Mouse (Mus musculus) thymus, adult 2 months (tissue): ENCODE data around the gene Atg10. TPM values are rescaled to one million over a fixed set of nuclear protein-coding genes. Genes with fewer than 3 reads are reported as not detected.

Experiments
- DNase-seq: peaks from one replicate; pipeline ENCODE4 v3.0.0; 2021
- H3K27ac ChIP-seq: fragments of 200-500 bp; 2 replicates; pipeline ENCODE4 v1.5.1; 2012; ENCODE audit warnings: low read length, control low read depth; ENCODE audit not compliant: control insufficient read depth, insufficient read depth
- H3K27me3 ChIP-seq: fragments of 200-500 bp; 2 replicates; pipeline ENCODE4 v1.6.1; 2012; ENCODE audit warnings: mild to moderate bottlenecking, low read length, moderate library complexity, mixed read lengths; ENCODE audit not compliant: control insufficient read depth, insufficient read depth
- H3K36me3 ChIP-seq: fragments of 200-500 bp; 2 replicates; pipeline ENCODE4 v1.6.1; 2012; ENCODE audit warnings: mild to moderate bottlenecking, low read length, moderate library complexity; ENCODE audit not compliant: control insufficient read depth, insufficient read depth
- H3K4me1 ChIP-seq: fragments of 200-500 bp; replicated peaks from 2 replicates; pipeline ENCODE4 v1.6.1; 2012; ENCODE audit warnings: low read length; ENCODE audit not compliant: control insufficient read depth, insufficient read depth
- H3K4me3 ChIP-seq: fragments of 200-500 bp; 2 replicates; pipeline ENCODE4 v1.5.1; 2012; ENCODE audit warnings: mild to moderate bottlenecking, low read length, control low read depth, moderate library complexity; ENCODE audit not compliant: control insufficient read depth, insufficient read depth
- CTCF ChIP-seq: fragments of 200-500 bp; IDR thresholded peaks from 2 replicates; pipeline ENCODE4 v1.5.1; 2012; ENCODE audit warnings: mild to moderate bottlenecking, control low read depth, low read length, moderate library complexity, borderline replicate concordance; ENCODE audit not compliant: control insufficient read depth, poor library complexity, insufficient read depth; ENCODE audit errors: extremely low read depth
- POLR2A ChIP-seq: fragments of 200-500 bp; IDR thresholded peaks from 2 replicates; pipeline ENCODE4 v1.6.1; 2012; ENCODE audit warnings: mild to moderate bottlenecking, low read length, control low read depth, moderate library complexity; ENCODE audit not compliant: control insufficient read depth, poor library complexity, insufficient read depth; ENCODE audit errors: extremely low read depth
- WGBS: fragments of 180-500 bp; shearing (Covaris S2); methylation state at CpG from one replicate; pipeline ENCODE4 v1.1.7; 2018; 5-methylcytosine and 5-hydroxymethylcytosine counted together
- polyA plus RNA-seq: library from polyadenylated mRNA; depleted of rRNA; stranded (reverse); fragments of >200 nt; gene quantifications from 2 replicates; pipeline ENCODE4 v1.2.3, GENCODE M21; 2012

The Atg10 gene
- polyA plus RNA-seq, 1 experiment = 1.4 TPM

DNA sequence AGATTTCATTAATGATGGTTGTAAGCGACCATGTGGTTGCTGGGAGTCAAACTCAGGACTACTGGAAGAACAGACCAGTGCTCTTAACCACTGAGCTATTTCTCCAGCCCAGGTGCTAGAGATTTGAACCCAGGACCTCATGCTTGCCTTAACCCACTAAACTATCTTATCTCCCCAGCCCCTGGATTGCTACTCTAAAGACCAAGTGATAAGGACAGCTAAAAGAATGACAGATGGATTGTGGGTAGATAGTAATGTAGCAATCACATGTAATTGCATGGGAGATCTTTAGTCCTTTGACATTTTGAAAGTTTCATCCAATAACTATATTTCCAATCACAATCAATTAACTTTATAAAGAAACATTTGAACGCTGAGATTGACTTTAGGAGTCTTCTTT, 13.1 kb upstream of the Atg10 start:
- Histone ChIP-seq H3K4me1 (no peaks in the 10 kb centered on the region), H3K27me3 (no peaks in the 10 kb centered on the region), H3K27ac (no peak overlapping the region), H3K36me3 (no peaks in the 10 kb centered on the region), H3K4me3 (no peak overlapping the region)
- TF ChIP-seq CTCF (no peak), POLR2A (no peak)
- no peak for DNase-seq
- 91% methylated on average over 2 of the region's 2 CpGs for whole genome bisulfite sequencing

DNA sequence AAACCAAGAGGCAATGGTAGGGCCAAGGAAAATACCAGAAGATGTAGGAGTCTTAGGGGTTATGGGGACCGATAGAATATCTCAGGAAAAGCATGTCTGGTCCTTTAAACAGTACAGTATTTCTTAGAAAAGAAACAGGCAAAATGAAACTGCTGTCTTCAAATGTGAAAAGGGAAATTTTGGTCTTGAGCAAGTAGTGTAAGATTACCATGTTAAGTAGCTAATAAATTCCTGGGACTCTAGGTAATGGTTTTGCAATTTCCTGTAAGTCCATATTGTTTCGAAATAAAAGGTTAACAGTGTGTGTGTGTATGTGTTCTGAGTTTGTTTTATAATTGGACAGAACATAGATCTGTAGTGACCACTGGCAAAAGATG, 658 bp upstream of the Atg10 start:
- DNase-seq = no peak
- H3K36me3 ChIP-seq = no peaks in the 10 kb centered on the region
- H3K27me3 ChIP-seq = no peaks in the 10 kb centered on the region
- WGBS = 66% methylated on average over 2 of the region's 2 CpGs
- TF ChIP-seq CTCF (no peak), POLR2A (no peak)
- peaks cover 2% of the 10 kb centered on the region; the same call in 1 of the 2 replicates for H3K4me1 ChIP-seq
- H3K4me3 ChIP-seq = no peak overlapping the region; the same call in 1 of the 2 replicates
- no peak overlapping the region for H3K27ac ChIP-seq

DNA sequence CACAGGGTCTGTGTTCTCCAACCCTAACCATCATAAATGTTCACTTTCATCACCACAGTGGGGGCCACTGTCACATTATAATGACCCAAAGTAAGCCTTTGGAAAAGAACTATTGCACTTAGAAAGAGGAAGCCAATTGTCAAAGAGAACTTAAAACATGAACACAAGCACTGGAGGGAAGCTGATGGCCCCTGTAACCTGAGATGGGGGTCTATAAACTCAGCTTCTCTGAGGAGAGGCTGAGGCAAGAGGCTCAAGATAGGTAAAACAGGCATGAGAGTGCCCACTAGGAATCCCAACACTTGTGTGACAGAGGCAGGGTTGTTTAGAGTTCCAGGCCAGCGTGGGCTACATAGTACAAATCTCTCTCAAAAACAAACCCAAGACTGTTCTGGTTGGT, 705 bp downstream of the Atg10 start:
- Histone ChIP-seq H3K36me3 (no peaks in the 10 kb centered on the region), H3K27me3 (no peaks in the 10 kb centered on the region), H3K4me1 (peaks cover 2% of the 10 kb centered on the region; the same call in 1 of the 2 replicates), H3K27ac (no peak overlapping the region), H3K4me3 (no peak overlapping the region)
- no peak for TF ChIP-seq CTCF
- no peak for TF ChIP-seq POLR2A
- 85% methylated on average over 1 of the region's 1 CpGs for WGBS
- DNase-seq = no peak

DNA sequence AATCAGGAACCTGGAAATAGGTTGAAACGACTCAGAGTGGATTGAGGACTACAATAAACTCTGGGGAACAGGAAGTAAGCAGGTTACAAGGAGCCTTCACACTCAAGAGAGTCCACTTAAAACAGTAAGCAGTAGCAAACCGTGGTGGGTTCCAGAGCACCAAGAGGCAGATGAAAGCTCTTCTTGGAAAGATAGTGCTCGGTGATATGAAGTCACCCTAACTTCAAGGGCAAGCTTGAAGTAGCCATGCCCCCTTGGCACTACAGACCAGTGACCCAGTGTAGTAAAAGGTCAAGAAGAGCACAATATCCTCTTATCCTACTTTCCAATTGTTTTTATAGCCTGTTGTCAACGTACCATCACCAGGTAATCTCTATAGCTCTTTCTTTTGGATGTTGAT, 2.1 kb downstream of the Atg10 start:
- 57% methylated on average over 4 of the region's 4 CpGs for WGBS
- DNase-seq = no peak
- H3K27me3 ChIP-seq = no peaks in the 10 kb centered on the region

DNA sequence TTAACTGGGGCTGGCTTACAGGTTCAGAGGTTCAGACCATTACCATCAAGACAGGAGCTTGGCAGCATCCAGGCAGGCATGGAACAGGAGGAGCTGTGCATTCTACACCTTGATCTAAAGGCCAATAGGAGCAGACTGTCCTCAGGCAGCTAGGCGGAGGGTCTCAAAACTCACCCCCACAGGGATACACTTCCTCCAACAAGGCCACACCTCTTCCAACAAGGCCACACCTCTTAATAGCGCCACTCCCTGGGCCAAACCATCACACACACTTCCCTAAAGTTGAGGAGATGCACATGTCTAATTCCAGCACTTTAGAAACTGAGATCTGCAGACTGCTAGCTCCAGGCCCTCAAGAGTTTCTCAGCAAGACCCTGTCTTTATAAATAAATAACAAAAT, 6.1 kb downstream of the Atg10 start:
- no peak overlapping the region for H3K27ac ChIP-seq
- H3K36me3 ChIP-seq = no peaks in the 10 kb centered on the region
- no peak for TF ChIP-seq CTCF
- no peak for TF ChIP-seq POLR2A
- H3K27me3 ChIP-seq = no peaks in the 10 kb centered on the region
- WGBS = 89% methylated on average over 2 of the region's 2 CpGs
- H3K4me3 ChIP-seq = no peak overlapping the region
- H3K4me1 ChIP-seq = no peaks in the 10 kb centered on the region
- no peak for DNase-seq

More for the DNA sequence above, 2.1 kb downstream of the Atg10 start:
- H3K36me3 ChIP-seq = no peaks in the 10 kb centered on the region
- no peak overlapping the region for H3K4me3 ChIP-seq
- no peak for TF ChIP-seq CTCF
- no peak for TF ChIP-seq POLR2A
- H3K4me1 ChIP-seq = peaks cover 2% of the 10 kb centered on the region; the same call in 1 of the 2 replicates
- no peak overlapping the region for H3K27ac ChIP-seq

DNA sequence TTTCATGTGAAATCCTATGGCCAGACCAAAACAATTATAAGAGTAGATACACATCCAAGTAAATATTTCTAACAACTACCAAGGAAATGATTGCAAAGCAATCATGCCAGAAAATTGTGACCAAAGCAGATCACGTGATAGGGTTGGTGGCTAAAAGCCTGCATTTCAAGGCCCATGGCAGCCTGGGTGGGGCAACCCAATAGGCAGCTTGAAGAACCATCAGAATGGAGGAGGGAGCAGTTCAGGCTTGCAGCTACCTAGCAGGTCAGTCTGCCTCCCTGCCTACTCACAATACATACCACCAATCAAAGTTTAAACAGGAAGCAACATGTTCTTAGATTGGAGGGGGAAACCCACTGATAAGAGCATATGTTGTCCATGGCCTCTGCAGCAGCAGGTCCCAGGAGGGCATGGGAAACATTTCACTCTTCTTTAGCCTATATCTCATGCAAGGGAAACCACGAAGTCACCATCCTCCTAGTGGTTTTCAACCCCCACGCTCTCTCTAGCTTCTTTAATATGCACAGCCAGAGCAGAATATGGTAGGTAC, 7.0 kb downstream of the Atg10 start:
- Histone ChIP-seq H3K27me3 (no peaks in the 10 kb centered on the region), H3K27ac (no peak overlapping the region), H3K4me3 (no peak overlapping the region), H3K4me1 (no peaks in the 10 kb centered on the region), H3K36me3 (no peaks in the 10 kb centered on the region)
- 43% methylated on average over 3 of the region's 3 CpGs for WGBS
- DNase-seq = no peak
- TF ChIP-seq POLR2A = no peak
- TF ChIP-seq CTCF = no peak

DNA sequence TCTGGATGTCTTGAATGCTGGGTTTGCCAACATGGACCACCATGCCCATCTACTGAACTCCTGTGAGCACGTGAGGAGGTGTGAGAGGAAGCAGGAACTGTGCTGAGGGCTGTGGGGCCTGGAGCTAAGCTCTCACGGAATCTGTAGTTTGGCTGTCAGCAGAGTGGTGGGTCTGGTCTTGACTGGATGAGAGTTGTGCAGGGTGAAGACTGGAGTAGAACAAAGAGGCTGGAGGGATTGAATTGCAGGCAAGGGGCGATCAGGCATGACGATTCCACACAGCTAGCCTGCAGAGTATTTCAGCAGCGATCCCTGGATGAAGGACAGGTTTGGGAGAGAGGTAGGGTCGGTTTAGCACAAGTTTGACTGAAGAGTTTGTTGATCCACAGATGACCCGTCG, 10.8 kb downstream of the Atg10 start:
- Histone ChIP-seq H3K4me1 (no peaks in the 10 kb centered on the region), H3K27me3 (no peaks in the 10 kb centered on the region), H3K4me3 (no peak overlapping the region), H3K36me3 (no peaks in the 10 kb centered on the region), H3K27ac (no peak overlapping the region)
- DNase-seq = no peak
- TF ChIP-seq POLR2A = no peak
- no peak for TF ChIP-seq CTCF
- WGBS = 95% methylated on average over 8 of the region's 8 CpGs
